Mouse (Mus musculus) forebrain, embryonic 10.5 days (tissue): ENCODE measurements around the gene Rbmx2. TPM values are rescaled to one million over a fixed set of nuclear protein-coding genes. Genes with fewer than 3 reads are reported as not detected.

Source experiments
- DNase-seq: peaks from one replicate; pipeline ENCODE4 v3.0.0-alpha.2; 2017; ENCODE audit warnings: low spot score; ENCODE audit errors: extremely low spot score
- H3K27ac ChIP-seq: fragments of 300-500 bp; sonication (generic); 2 replicates; pipeline ENCODE4 v1.5.1; 2016; ENCODE audit warnings: mild to moderate bottlenecking
- H3K27me3 ChIP-seq: fragments of 300-500 bp; sonication (generic); 2 replicates; pipeline ENCODE4 v1.6.1; 2016; ENCODE audit warnings: mild to moderate bottlenecking; ENCODE audit not compliant: poor library complexity, severe bottlenecking
- H3K36me3 ChIP-seq: fragments of 300-500 bp; sonication (generic); replicated peaks from 2 replicates; pipeline ENCODE4 v1.6.1; 2016; ENCODE audit warnings: mild to moderate bottlenecking, moderate library complexity
- H3K4me1 ChIP-seq: fragments of 300-500 bp; sonication (generic); 2 replicates; pipeline ENCODE4 v1.6.1; 2016
- H3K4me3 ChIP-seq: fragments of 300-500 bp; sonication (generic); 2 replicates; pipeline ENCODE4 v1.5.1; 2016; ENCODE audit warnings: mild to moderate bottlenecking, moderate library complexity
- H3K9me3 ChIP-seq: fragments of 300-500 bp; sonication (generic); 2 replicates; pipeline ENCODE4 v1.6.1; 2016; ENCODE audit warnings: mild to moderate bottlenecking, moderate library complexity
- WGBS: fragments of 180-500 bp; shearing (Covaris S2); methylation state at CpG from one replicate; pipeline ENCODE4 v1.1.7; 2016; 5-methylcytosine and 5-hydroxymethylcytosine counted together
- polyA plus RNA-seq: library from polyadenylated mRNA; unstranded; fragments of >200 nt; fragmentation: Nextera tagmentation; extraction: Ambion mirVana; gene quantifications from 2 replicates; pipeline ENCODE4 v1.2.1, GENCODE M21; 2016

The Rbmx2 gene
- 31.2 and 32.3 TPM in 2 replicates for polyA plus RNA-seq

DNA sequence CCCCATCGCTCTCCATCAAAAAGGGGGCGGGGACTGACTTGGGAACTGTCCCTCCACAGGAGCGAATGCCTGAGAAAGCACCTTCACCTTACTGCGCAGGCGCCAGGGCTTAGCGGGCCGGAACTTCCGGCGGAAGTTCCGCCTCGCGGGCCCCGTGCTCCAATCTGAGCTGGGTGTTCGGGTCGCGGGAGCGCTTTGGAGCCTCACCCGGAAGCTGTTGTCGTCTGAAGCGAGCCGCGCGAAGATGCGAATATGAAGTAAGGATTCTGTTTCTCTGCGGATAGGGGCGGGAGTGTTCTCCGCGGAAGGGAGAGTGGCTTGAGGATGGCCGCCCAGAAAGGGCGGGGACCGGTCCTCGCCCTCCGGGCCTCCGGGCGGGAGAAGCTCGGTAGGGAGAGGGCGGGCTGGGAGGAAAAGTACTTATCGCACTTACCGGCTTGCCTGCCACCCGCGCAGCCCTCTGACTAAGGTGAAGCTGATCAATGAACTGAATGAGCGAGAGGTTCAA is at the start of gene Rbmx2:
Gene Rbmx2, plus strand, starts transcription at position 141 of the 508 bp plus-strand sequence.
- WGBS: 15% methylated on average over 42 of the region's 42 CpGs

DNA sequence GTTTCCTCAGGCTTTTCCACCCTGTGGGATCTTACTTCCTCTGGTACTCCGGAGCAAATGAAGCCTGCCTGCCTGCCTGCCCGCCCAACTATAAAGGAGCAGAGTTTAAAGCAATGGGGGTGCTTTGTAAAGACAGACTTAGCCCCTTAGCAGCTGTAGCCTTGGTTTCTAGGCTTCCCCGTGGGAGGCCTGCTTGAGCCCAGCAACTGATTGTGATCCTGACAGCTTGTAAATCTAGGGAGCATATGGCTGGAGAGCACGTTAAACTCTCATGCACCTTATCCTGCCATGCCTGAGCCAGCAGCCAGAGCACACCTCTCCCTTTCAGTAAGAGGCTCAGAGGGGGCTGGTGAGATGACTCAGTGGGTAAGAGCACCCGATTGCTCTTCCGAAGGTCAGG is 28.0 kb upstream of the Rbmx2 start:
- H3K4me1 ChIP-seq: 0 out of 2 replicates have a peak, but pooled peaks cover 3% of the 10 kb centered on the region
- H3K27me3 ChIP-seq: no peaks in the 10 kb centered on the region
- no peaks in the 10 kb centered on the region for H3K9me3 ChIP-seq
- no peak overlapping the region for H3K4me3 ChIP-seq
- no peak overlapping the region for H3K27ac ChIP-seq
- WGBS: 32% methylated on average over 6 of the region's 6 CpGs
- no peaks in the 10 kb centered on the region; the same call in 1 of the 2 replicates for H3K36me3 ChIP-seq
- peak; percentile 18 for DNase-seq

More for the DNA sequence above, at the start of gene Rbmx2:
- peaks cover 10% of the 10 kb centered on the region for H3K4me1 ChIP-seq
- H3K4me3 ChIP-seq: peak within 1 kb of the TSS; percentile 68
- H3K27ac ChIP-seq: peak within 1 kb of the TSS; percentile 86
- H3K36me3 ChIP-seq: peaks cover 18% of the 10 kb centered on the region
- no peaks in the 10 kb centered on the region for H3K27me3 ChIP-seq
- no peaks in the 10 kb centered on the region for H3K9me3 ChIP-seq
- DNase-seq: peak; percentile 85

DNA sequence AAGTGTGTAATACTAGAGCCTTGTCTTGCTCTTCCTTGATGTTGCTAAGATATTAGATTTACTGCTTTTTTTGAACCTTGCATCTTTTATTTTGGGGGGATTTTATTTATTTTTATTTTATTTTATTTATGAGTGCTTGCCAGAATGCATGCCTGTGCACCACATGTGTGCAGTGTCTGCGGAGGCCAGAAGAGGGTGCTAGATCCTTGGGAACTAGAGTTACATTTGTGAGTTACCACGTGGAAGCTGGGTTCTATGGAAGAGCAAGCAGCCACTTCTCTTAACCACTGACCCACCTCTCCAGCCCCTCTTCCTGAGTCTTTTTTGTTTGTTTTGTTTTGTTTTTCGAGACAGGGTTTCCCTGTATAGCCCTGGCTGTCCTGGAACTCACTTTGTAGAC is 25.2 kb upstream of the Rbmx2 start:
- H3K27me3 ChIP-seq: no peaks in the 10 kb centered on the region
- 71% methylated on average over 3 of the region's 3 CpGs for WGBS
- 0 out of 2 replicates have a peak, but pooled peaks cover 3% of the 10 kb centered on the region for H3K4me1 ChIP-seq
- H3K4me3 ChIP-seq: no peak overlapping the region
- H3K27ac ChIP-seq: no peak overlapping the region
- H3K9me3 ChIP-seq: no peaks in the 10 kb centered on the region
- H3K36me3 ChIP-seq: no peaks in the 10 kb centered on the region
- no peak for DNase-seq

DNA sequence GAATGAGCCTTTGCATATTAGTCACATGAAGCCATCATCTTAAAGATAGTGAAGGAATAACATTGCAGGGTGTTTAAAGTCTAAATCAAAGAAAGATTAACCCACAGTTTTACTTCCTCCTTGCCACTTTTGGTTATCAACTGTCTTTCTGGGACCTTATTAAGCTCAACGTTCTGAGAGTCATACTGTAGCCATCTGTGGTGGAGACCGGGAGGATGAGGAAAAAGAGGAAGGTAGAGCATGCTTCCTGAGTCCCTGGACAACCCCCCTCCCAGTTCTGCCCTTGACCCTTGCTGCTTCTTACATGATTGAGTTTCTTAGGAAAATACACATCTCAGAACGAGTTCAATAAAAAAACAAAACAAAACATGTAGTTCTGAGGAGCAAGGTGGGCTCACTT is 23.1 kb upstream of the Rbmx2 start:
- Histone ChIP-seq H3K27me3 (no peaks in the 10 kb centered on the region), H3K27ac (no peak overlapping the region), H3K36me3 (no peaks in the 10 kb centered on the region), H3K9me3 (no peaks in the 10 kb centered on the region), H3K4me1 (0 out of 2 replicates have a peak, but pooled peaks cover 1% of the 10 kb centered on the region), H3K4me3 (no peak overlapping the region)
- 73% methylated on average over 3 of the region's 3 CpGs for WGBS
- no peak for DNase-seq

DNA sequence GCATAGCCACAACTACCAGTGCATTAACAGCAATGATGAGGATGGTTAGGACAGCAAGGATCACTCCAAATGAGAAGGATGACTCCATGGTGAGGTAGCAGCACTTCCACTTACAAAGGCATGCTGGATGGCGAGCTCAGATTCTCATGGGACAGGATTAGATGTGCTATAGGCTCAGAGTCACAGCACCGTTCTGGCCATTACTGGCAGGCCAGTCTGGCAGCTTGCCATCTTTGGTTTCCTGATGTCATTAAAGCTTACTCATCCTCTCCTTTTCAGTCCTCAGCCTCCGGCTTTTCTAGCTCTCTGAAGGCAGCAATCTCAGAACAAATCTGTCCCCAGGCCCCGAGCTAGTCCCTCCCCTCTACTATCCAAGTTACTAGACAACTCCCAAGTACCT is 20.6 kb upstream of the Rbmx2 start, which contains the start of gene Gpr119:
Gene Gpr119, minus strand, starts transcription at position 308 of the 400 bp plus-strand sequence.
- no peaks in the 10 kb centered on the region for H3K27me3 ChIP-seq
- no peak for DNase-seq
- 78% methylated on average over 4 of the region's 4 CpGs for WGBS
- H3K27ac ChIP-seq: no peak within 1 kb of the TSS
- H3K9me3 ChIP-seq: no peaks in the 10 kb centered on the region
- H3K4me3 ChIP-seq: no peak within 1 kb of the TSS
- H3K36me3 ChIP-seq: no peaks in the 10 kb centered on the region
- H3K4me1 ChIP-seq: no peaks in the 10 kb centered on the region

DNA sequence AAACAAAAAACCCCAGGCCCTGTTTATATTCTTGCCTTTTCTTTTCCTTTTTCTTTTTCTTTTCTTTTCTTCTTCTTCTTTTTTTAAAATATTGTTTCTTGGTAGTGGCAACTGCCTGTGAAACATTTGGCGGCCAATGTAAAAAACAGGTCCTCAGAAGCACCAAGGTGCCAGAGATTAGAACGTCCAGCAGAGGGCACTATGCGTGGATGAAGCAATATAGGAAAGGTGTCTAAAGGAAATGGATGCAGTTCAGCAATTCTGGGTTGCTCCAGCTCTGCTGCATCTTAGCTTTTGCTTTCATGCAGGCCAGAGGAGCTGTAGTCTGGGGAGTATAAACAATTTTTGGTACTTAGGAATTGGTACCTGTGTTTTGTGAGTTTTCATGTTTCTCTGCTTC is 11.4 kb upstream of the Rbmx2 start:
- Histone ChIP-seq H3K27ac (no peak overlapping the region), H3K9me3 (no peaks in the 10 kb centered on the region), H3K4me1 (no peaks in the 10 kb centered on the region), H3K4me3 (no peak overlapping the region), H3K36me3 (no peaks in the 10 kb centered on the region), H3K27me3 (no peaks in the 10 kb centered on the region)
- 20% methylated on average over 3 of the region's 3 CpGs for WGBS
- peak; percentile 23 for DNase-seq

DNA sequence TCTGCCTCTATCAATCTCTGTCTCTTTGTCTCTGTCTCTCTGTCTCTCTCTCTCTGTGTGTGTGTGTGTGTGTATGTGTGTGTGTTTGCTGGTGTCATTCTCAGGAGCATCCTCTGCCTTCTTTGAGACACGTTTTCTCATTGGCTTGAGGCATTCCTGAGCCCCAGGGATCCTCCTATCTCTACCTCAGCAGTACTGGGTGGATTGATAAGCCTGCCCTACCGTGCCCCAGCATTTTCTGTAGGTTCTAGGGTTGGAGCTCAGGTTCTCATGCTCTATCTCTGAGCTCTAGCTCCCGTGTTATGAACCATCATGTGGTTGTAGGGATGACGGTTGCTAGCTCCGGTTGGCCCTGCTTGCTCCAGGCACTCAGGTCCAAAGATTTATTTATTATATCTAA is 10.9 kb upstream of the Rbmx2 start:
- H3K27me3 ChIP-seq: no peaks in the 10 kb centered on the region
- H3K4me3 ChIP-seq: no peak overlapping the region
- no peak overlapping the region for H3K27ac ChIP-seq
- H3K4me1 ChIP-seq: no peaks in the 10 kb centered on the region
- H3K36me3 ChIP-seq: no peaks in the 10 kb centered on the region
- no peak for DNase-seq
- WGBS: 79% methylated on average over 5 of the region's 5 CpGs
- H3K9me3 ChIP-seq: no peaks in the 10 kb centered on the region

DNA sequence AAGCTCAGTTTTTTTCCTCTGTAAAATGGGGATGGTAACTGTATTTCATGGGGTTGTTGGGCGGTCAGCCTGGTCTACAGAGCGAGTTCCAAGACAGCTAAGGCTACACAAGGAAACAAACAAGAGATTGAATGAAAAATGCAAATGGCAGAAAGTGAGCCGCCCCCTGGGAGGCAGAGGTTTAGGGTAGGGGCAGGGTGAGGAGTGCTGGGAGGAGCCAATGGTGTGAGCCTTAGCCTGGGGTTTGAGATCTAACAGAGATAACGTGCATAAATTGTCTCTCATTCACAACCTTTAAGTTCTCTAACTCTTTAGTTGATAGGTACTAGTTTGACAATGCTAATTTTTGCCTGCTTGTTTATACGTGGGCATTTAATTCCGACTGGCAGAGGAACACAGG is 344 bp upstream of the Rbmx2 start:
- WGBS: 22% methylated on average over 6 of the region's 6 CpGs
- Histone ChIP-seq H3K27ac (peak overlapping the region; percentile 58; the same call in 1 of the 2 replicates), H3K27me3 (no peaks in the 10 kb centered on the region), H3K36me3 (peaks cover 18% of the 10 kb centered on the region), H3K4me3 (peak overlapping the region; percentile 68), H3K9me3 (no peaks in the 10 kb centered on the region), H3K4me1 (peaks cover 10% of the 10 kb centered on the region)
- peak; percentile 22 for DNase-seq

DNA sequence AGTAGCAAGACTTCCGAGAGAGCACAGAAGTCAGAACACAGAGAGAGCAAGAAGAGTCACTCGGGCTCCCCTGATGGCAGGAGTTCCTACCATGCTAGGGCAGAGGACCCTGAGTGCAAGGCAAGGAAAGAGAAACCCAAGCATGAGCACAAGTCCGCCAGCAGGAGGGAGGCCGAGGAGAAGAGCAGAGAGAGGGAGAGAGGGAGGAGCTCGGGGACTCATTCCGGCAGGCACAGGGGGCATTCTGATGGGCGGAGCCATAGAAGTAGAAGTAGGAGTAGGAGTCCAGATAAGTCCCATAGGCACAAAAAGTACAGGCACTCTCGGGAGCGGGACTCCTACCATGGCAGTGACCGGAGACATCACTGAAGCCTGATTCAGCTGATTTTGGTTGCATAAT is 14.9 kb downstream of the Rbmx2 start:
- Histone ChIP-seq H3K4me3 (no peak overlapping the region), H3K27ac (no peak overlapping the region), H3K27me3 (no peaks in the 10 kb centered on the region), H3K36me3 (peaks cover 49% of the 10 kb centered on the region), H3K4me1 (no peaks in the 10 kb centered on the region), H3K9me3 (no peaks in the 10 kb centered on the region)
- WGBS: 88% methylated on average over 10 of the region's 10 CpGs
- DNase-seq: no peak

DNA sequence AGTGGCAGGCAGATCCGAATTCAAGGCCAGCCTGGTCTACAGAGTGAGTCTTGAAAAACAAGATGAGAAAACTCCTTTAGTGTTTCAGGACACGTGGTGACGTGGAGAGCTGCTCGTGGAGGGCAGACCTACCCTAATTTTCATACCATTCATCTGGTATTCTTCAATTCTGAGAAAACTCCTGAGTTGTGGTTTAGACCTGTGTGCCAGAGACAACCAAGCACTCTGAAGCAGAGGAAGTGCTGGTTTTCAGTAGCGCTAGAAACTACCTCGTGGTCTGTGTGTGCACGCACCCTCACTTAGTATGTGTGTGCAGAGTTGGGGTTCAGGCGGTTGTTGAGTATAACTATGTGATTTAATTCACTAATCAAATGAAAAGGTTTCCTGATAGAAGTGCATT is 18.0 kb downstream of the Rbmx2 start:
- DNase-seq: no peak
- Histone ChIP-seq H3K9me3 (no peaks in the 10 kb centered on the region), H3K27me3 (no peaks in the 10 kb centered on the region), H3K27ac (no peak overlapping the region), H3K4me3 (no peak overlapping the region), H3K4me1 (no peaks in the 10 kb centered on the region), H3K36me3 (peaks cover 37% of the 10 kb centered on the region)
- 91% methylated on average over 8 of the region's 8 CpGs for WGBS

DNA sequence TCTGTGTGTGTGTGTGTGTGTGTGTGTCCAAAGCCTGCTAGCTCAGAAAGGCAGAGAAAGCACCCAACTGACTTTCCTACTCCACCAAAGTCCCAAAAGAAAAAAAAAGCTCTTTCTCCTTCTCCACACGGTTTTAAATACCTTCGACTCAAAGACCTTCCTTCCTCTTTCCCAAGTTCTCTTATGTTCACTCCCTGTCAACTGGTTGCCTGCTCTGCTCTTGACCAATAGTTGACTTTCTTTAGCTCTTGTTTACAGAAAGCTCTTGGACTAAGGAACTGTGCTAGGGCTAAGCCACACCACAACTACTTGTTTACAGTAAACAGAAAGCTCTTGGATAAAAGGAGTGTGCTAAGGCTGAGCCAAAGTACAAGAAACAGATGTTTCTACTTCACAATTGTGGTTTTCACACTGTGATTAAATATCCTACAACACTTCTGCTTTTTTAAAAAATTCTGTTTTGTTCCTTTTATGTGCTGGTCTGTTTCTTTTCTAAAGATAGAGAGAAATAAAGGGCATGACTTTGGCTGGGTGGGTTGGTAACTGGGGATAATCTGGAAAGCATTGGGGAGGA is 60.0 kb downstream of the Rbmx2 start:
- no peaks in the 10 kb centered on the region for H3K36me3 ChIP-seq
- no peak for DNase-seq
- no peaks in the 10 kb centered on the region for H3K4me1 ChIP-seq

More for the DNA sequence above, 60.0 kb downstream of the Rbmx2 start:
- WGBS: 78% methylated on average over 2 of the region's 2 CpGs
- no peaks in the 10 kb centered on the region for H3K9me3 ChIP-seq
- no peak overlapping the region for H3K27ac ChIP-seq
- no peak overlapping the region for H3K4me3 ChIP-seq
- no peaks in the 10 kb centered on the region for H3K27me3 ChIP-seq
